Mouse (Mus musculus): ENCODE results near the gene Nkx3-2.

Gene Nkx3-2

GRCm38 (mm10) chr5:41767296-41768200 lies 3.2 kb upstream of the Nkx3-2 start:
- no peak for TF ChIP-seq GATA4 (IDR thresholded peaks at IDR 0.05; ENCODE audit: insufficient replicate concordance, low read length)

GRCm38 (mm10) chr5:41766406-41767010 lies 2.2 kb upstream of the Nkx3-2 start:
- TF ChIP-seq GATA4 (IDR thresholded peaks at IDR 0.05; ENCODE audit: insufficient replicate concordance, low read length) = no peak

GRCm38 (mm10) chr5:41765626-41766405 lies 1.5 kb upstream of the Nkx3-2 start:
- no peak for TF ChIP-seq GATA4 (IDR thresholded peaks at IDR 0.05; ENCODE audit: insufficient replicate concordance, low read length)

GRCm38 (mm10) chr5:41762947-41763730 lies 1.2 kb downstream of the Nkx3-2 start:
- TF ChIP-seq GATA4 (IDR thresholded peaks at IDR 0.05; ENCODE audit: insufficient replicate concordance, low read length) = no peak

GRCm38 (mm10) chr5:41762141-41762946 lies 2.0 kb downstream of the Nkx3-2 start:
- TF ChIP-seq GATA4 (IDR thresholded peaks at IDR 0.05; ENCODE audit: insufficient replicate concordance, low read length) = no peak

- no peak for TF ChIP-seq GATA4 (IDR thresholded peaks at IDR 0.05; ENCODE audit: insufficient replicate concordance, low read length)
Measured at GRCm38 (mm10) chr5:41761509-41762140, 2.7 kb downstream of the Nkx3-2 start.

- no peak for TF ChIP-seq GATA4 (IDR thresholded peaks at IDR 0.05; ENCODE audit: insufficient replicate concordance, low read length)
Measured at GRCm38 (mm10) chr5:41760831-41761508, 3.3 kb downstream of the Nkx3-2 start.

- no peak for TF ChIP-seq GATA4 (IDR thresholded peaks at IDR 0.05; ENCODE audit: insufficient replicate concordance, low read length)
Measured at GRCm38 (mm10) chr5:41760071-41760470, 4.2 kb downstream of the Nkx3-2 start.

- TF ChIP-seq GATA4 (IDR thresholded peaks at IDR 0.05; ENCODE audit: insufficient replicate concordance, low read length) = no peak
Measured at GRCm38 (mm10) chr5:41758671-41759639, 5.3 kb downstream of the Nkx3-2 start.

GRCm38 (mm10) chr5:41757338-41757737 lies 7.0 kb downstream of the Nkx3-2 start:
- no peak for TF ChIP-seq GATA4 (IDR thresholded peaks at IDR 0.05; ENCODE audit: insufficient replicate concordance, low read length)

- TF ChIP-seq GATA4 (IDR thresholded peaks at IDR 0.05; ENCODE audit: insufficient replicate concordance, low read length) = no peak
Measured at GRCm38 (mm10) chr5:41756396-41756795, 7.9 kb downstream of the Nkx3-2 start.

Measured in liver, adult (tissue).